Mouse (Mus musculus) G1E (cell line): ENCODE results near the gene Rhebl1.

Experiments used
- CTCF ChIP-seq: IDR thresholded peaks from 2 replicates; pipeline ENCODE4 v1.5.1; 2012; ENCODE audit warnings: low read depth, low read length, inconsistent platforms, mixed read lengths
- GATA1 ChIP-seq: IDR thresholded peaks from 2 replicates; pipeline ENCODE4 v1.6.1; 2012; ENCODE audit warnings: borderline replicate concordance, low read length, inconsistent platforms, mixed read lengths
- POLR2AphosphoS5 ChIP-seq: IDR thresholded peaks from 2 replicates; pipeline ENCODE4 v1.6.1; 2012; ENCODE audit warnings: low read depth, low read length, inconsistent platforms; ENCODE audit not compliant: insufficient replicate concordance

- TF ChIP-seq CTCF (no peak), GATA1 (no peak), POLR2AphosphoS5 (no peak)
Measured at GRCm38 (mm10) chr15:98897495-98897894, 3.2 kb upstream of the Rhebl1 start.
